Mouse (Mus musculus) testis, postnatal 14 days (tissue): Measurements from ENCODE around the gene Snd1.

ENCODE experiments used
- DNase-seq: peaks from one replicate; pipeline ENCODE4 v3.0.0; 2021; ENCODE audit warnings: low spot score

The Snd1 gene

DNA sequence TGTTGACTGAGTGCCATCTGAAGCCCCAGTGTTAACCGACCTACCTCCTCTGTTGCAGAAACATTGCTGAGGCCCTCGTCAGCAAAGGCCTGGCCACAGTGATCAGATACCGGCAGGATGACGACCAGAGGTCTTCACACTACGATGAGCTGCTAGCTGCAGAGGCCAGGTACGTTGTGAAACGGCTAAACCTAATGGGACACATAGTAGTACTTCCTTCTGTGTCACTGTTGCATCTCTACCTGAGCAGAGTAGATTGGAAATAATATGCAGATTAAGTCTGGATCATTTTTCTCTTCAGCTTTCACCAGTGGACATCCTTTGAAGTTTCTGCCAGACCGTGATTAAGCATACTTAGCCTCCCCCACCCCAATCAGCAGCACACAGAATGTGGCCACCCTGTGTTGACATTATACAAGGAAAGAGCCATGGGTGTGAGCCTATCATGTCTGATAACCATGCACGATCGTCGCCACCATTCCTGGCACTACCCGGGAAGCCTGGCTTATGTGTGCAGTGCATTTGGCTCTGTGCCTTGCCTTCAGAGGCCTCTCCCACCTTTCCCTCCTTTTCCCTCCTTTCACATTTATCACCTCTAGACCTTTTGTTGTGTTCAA lies 232.1 kb downstream of the Snd1 start:
- DNase-seq, result no peak

DNA sequence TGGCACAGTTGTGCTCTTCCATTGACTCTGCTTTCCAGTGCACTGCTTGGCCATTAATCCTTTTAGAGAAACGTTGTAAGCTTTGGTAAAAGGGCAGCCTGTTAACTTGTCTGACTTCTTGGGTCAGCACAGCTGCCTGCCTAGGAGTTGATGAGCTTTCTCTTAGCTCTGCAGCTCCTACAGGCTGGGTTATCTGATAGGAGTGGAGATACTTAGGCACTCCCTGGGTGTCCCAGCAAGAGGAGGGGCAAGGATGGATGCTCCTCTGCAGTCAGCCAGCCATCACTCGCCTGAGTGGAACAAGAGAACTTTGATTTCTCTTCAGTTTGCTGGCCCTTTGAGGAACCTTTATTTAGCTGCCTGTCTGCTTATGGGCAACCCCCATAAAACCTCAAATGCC lies 235.1 kb downstream of the Snd1 start:
- DNase-seq, result no peak

DNA sequence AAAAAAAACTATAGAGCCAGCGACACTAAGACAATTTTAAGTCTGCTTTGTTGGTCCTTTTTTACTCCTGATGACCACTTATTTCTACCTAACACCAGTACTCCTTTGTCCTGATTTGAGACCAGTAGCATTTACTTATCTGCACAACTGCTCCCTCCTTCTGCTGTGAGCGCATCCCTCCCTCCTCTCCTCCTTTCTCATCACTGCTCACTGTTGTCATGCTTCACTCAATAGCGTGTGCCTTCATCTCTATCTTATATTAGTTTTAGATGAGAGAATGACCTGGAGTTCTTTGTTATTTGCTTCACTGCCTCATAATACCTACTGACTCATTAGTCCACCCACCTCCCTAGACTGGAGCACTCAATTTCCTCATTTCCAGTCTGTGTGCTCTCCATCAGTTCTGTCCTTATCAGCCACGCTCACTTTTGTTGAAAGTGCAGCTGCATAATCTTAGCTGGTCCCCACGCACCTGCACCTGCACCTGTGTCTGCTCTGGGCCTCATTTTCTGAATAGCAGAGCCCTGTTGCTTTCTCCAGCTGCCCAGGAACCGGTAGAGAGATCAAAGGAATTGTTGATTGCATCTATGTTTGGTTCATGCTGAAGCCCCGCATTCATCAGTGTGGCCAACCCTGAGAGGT lies 242.4 kb downstream of the Snd1 start:
- no peak for DNase-seq

DNA sequence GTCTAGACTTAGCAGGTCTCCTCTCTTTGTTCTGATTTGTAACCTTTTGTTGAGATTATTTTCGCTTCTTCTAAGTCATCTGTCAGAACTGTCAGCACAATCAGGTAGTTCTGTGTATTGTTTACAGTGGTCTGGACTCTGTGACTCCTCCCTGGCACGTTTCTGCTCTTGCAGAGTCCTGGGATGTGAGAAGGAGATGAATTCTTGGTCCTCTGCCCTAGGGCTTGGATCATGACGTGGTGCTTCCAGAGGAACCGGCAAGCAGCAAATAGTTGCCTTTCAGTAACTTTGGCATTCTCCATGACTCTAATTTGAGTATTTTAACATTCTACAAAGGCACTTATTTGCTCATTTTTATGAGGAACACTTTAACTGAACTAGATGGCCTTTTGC lies 242.9 kb downstream of the Snd1 start:
- no peak for DNase-seq

DNA sequence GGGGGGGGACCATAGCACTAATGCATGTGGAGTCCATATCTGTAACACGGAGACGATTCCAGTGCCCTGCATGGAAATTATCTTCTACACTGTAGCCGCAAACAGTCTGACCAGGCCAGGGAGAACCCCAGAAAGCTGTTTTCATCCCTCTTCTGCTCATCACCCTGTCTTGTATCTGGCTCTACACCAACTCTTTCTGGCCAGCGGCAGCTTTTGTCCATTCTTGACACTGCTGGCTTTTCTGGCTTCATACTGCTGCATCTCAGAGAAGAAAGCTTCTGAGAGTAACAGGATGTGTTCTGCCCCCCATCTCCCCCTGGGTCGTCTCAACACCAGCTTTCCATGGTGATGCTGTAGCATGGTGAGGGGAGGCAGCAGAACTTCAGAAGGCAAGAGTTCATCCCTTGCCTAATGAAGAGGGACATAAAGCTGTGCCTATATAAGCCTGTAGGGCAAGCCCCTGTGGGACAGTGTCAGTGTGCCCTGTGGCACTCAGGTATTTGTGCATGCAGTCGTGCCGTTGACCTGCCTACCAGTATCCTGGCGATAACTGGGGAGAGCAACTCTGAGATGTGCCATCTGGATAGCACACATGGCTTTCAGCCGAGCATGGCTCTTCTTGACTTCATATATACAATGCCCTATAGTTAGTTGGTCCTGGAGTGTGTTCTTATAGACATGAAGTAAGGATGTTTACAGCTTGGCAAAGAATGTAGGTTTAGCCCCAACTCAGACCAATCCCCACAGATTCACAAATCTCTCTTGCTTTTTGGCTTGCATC lies 245.6 kb downstream of the Snd1 start:
- no peak for DNase-seq

DNA sequence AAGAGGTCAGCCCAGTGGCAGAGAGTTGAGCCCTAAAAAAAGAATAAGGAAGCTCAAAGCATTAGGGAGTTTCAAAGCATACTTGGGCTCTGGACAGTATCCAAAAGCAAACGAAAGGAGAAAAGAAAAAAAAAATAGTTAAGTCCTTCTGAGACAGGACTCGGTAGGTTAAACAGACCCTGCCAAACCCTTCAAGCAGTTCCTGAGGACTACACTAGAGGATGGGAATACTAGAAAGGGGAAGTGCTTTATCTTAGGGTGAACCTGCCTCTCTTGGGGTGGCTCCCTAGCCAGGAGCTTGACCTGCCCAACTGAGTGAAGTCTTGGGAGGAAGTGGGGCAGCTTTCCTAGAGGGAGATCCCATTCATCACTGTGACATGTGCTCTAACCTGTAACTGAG lies 248.1 kb downstream of the Snd1 start:
- DNase-seq, result no peak

DNA sequence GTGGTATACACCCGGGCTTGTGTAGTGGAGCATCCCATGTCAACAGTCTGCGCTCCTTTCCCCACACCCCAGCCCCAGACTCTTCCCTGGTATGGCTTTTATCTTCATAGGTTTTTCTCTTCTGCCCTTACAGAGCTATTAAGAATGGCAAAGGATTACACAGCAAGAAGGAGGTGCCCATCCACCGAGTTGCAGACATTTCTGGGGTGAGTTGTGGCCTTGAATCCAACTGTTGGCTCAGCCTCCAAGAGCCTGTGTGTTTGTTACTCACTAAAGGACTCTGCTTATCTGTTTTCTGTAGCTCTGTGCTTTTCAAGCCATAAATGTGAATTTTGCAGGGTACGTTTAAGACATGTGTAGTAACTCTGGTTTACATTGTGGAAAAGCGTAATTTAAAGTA lies 249.8 kb downstream of the Snd1 start:
- no peak for DNase-seq

DNA sequence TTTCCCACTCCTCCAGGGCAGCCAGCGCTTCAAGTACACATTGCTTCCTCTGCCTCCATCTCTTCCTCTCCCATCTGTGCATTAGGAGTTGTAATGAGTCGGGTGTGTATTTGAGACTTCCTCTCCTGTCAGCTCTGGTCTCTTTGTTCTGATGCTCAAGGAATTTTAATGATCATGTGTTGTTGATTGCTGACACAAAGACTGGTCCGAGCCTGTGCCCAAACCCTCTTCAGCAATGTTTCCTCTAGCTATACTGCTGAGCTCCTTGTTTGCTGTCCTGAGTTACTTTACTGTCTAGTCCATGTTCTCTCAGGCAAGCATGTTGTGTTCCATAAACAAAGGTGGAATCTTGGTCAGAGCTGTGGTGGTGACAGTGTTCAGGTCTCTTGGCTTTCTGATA lies 254.3 kb downstream of the Snd1 start:
- no peak for DNase-seq

DNA sequence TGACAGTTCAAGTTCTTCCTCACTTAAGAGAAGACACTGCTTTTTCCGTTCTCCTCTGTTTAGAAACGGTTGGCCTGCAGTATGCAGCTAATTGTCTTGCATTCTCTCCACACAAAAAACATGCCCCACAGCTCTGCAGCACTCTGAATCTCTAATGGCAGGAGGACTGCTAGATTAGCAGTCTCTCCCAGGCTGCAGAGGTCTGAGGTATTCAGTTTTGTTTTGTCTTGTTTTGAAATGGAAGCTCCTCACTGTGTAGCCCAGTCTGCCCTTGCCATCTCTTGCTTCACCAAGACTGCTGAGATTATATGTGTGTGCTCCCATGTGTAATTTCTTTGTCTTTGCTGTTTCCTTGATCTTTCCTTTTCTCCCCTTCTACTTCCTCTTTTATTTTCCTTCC lies 254.7 kb downstream of the Snd1 start:
- DNase-seq, result no peak

DNA sequence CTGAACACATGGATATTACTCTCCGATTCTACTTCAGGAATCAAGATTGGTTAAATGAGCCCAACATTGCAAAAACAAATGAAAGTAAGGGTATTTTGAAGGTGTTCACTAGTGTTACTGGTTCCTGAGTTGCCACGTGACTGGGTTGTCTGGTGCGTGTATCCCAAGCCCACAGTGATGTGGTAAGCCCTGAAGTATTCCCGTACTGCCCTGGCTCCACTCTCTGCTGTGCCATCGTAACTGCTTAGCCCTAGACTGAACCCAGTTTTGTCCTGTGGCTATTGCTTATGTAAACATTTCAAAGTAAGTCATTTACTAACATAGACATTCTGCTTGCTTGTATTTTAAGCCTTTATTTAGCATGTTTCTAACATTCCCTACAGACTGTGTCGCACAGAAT lies 256.3 kb downstream of the Snd1 start:
- no peak for DNase-seq

DNA sequence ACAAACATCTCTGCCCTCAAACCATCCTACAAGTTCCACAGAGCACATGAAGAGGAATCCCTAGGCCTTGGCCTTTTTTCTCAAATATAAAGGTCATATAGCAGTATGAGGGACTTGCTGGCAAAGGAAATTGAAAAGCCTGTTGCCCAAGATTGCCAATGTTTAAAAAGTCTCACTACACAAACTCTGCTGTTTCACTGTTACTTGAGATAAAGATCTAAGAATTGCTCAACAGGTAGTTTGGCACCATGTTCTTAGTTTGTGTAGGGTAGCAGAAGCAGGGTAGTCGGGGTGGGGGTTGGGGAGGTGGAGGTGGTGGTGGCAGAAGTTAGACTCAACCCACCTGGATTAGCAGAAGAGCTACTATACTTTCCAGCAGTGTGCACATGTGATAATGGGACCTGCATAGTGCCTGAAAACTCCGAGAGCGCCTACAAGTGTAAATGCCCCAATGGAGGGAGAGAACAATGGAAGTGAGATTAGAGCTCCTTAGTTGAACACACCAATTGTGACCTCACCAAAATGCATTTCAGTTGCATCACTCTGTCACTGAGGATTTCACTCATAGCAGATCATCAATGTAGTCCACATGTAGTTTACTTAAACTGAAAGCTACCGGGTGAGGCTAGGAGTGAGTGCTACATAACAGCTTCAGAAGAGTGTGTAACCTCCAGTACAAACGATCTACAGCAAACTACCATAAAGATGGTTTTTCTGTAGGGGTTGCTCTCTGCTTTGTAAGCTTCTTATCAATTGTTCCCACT lies 259.1 kb downstream of the Snd1 start:
- DNase-seq, result no peak

DNA sequence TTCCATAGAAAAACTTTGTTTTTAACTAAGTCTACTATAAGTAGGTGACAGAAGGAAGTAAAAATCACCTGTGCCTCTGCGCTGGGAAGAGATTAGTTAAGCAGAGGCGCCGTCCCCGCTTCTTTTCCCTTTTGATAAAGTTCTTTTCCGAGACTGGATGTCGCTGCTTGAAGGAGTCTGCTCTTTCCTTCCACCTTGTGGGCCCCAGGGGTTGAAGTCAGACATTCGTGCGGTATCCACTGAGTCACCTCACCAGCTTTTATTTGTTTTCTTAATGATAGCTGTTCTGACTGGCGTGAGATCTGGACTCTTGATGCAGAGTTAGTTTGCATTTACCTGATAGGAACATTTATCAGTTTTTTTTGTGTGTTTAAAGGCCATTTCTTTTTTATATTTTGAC lies 260.2 kb downstream of the Snd1 start:
- no peak for DNase-seq

DNA sequence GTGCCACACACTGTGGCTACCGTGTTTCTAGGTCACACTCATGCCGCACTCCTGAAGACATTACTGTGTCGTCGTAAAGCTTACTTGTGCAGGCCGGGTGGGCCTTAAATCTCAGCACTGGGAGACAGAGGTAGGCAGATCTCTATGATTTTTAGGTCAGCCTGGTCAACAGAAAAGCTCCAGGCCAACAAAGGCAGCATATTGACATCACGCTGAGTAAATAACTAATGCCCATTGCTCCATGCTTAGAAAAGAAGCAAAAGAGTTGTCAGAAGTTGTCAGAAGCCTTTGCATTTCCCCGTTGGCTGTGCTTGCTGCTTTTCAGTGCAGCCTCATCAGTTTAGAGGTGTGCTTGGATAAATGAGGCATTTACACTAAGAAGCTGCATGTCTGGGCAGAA lies 261.7 kb downstream of the Snd1 start:
- DNase-seq, result no peak

DNA sequence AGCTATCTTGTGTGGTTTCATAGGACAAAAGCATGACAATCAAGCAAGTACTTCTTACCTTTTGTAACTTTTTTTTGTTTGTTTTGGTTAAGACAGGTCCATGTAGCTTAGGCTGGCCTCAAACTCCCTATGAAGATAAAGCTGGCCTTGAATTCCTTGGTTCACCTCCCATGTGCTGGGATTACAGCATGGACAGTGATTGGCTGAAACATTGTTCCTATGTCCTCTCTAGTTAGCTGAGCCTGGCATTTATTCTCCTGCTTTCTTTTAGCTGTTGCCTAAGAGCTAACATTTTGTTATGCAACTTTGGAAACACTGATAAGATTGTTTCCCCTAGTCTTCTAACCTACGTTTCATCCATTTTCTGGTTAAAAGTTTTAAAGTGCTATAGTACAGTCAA lies 262.7 kb downstream of the Snd1 start:
- DNase-seq, result peak; percentile 30

DNA sequence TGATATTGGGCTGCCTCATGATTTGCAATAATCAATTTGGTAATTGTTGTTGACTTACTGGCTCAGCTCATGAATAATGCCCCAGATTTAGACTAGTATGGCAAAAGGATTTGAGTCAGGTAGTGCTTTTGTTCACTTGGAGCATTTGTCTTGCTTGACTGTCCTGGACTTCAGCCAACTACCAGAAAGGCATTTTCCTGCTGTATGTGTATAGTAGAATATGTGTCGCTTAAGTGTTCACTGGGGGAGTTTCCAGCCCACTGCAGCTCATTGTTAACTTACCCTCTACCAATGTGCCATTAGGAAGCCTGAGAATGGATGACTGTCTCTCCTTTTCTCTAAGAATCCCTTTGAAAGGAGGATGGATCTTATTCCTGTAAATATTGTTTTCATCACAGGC lies 268.6 kb downstream of the Snd1 start:
- no peak for DNase-seq

DNA sequence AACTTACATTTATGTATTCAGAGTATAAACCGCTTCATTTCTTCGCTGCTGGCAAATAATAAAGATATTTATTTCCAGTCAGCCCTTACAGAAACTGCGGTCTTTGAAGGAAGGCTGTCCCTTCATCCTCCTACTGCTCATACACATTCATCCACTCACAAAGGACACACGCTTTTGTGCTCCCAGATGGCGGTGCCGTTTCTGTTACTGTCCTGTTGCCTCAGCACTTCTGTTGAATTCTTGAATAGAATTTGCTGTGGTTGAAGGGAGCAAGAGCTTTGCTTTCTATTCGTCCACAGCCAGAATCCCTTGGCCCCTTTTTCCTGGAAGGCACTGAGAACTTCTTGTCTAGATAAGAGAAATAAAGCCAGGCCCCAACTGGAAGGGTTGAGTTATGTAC lies 270.9 kb downstream of the Snd1 start:
- no peak for DNase-seq

DNA sequence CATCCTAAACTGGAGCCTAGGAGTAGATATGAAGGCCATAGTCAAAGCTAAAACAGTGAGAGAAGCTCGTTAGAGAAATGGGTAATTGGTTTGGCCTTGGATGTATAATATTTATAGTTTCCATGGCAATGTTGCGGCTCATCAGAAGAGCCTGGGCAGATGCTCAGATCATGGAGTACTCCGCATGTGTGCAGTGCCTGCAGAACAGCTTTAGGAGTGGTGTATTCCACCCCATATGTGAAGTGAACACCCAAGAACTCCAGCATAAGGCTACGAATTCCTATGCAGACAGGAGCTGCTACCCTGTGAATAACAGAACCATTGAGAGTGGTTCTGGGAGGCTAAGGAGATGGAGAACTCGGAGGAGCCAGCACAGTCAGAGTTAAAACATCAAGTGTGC lies 272.1 kb downstream of the Snd1 start:
- DNase-seq, result no peak

DNA sequence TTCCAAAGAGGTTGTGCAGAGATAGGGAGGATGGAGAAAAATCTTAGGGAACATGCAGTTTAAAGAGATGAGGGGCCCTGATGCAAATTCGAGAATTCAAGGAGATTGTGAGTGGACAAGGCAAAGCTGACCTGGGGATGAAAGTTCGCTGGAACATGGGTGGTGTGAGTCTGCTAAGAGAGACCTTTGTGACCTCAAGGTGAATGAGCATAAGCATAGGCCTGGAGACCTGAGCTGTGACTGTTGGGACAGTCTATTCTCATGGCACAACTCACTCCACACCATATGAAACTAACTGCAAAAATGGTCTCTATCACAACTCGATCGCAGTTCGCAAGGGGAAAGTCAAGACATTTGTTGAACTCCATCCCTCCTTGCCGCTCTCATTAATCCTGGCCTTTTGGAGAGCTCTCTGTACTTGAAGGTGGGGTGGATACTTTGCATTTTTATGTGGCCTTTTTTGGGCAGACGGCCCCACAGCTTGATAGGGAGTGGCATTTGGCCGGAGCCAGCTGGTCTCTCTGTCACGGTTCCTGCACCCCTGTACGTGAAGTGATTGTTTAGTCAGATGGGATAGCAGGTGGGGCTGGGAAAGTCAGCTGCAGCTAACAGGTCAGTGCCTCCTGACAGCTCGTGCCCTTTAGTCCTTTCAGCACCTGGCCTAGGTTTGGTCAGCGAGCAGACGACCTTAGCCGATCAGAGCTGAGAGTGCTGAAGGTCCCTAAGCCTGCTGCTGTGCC lies 273.2 kb downstream of the Snd1 start:
- peak; percentile 26 for DNase-seq

DNA sequence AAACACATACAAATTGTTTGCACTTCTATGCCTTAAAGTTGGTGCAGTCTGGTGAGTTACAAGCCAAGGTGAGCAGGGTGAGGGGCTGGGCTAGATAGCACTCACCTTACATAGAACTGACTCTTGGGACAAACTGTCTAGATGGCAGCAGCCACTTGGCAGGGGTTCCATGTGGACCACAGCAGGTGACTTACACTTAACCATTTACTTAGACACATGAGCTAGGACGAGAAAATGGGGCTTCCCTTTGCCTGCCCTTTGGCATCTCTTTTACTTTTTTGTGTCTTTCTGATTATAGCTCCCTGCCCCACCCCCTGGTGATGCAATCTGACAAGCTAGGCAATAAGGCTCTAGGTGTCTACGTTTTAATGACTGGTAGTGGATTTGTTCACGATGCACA lies 274.3 kb downstream of the Snd1 start:
- DNase-seq, result no peak

DNA sequence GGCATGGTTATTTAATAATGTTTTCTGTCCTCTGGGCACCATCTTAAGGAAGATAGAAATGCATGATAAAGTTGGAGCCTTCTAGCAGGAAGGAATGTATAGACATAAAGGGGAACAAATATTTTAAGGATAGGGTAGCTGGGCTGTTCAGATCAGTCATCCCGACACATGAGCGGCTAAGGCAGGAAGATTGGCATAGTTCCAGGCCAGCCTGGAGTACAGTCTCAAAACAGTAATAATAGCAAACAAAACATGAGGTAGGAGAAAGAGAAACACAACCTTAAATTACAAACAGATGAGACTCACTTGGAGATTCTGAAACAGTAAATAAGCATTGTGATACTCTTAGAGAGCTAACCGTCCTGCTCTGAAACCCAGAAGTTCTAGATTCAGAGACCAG lies 276.2 kb downstream of the Snd1 start:
- DNase-seq, result no peak

DNA sequence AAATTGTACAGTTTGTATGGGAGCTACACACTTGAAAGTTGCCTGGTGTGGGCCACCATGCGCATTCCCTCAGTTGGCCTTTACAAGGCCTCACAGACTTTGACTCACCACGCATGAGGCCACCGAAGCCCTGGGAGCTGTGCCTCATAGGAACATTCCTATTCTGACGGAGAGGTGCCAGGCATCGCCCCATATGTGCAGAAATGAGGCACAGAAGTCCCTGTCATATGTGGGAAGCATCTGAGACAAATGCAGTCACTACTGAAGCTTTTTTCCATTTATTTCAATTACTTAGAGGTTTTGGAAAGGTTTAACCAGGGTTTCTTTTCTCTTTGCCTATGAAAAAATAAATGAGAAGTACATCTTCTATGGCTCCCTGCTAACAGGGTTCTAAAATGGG lies 278.3 kb downstream of the Snd1 start:
- DNase-seq, result no peak

DNA sequence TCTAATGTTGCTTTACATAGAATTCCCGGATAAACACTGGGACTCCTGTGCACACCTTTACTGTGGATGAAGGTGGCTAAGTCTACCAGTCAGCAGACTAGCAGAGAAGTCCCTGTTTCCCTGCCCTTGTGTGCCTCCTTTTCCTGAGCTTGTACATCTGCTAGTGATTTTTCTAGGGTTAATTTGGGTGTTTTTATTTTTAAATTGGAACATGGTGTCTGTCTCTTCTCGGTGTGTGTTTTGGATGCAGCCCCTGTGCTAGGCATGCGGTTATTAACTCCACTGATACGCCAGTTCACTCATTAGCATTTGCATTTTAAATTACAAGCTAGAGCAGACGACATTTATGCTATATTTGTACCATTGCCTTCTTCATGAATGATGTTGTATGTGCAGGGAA lies 278.7 kb downstream of the Snd1 start:
- DNase-seq, result no peak
